Mouse (Mus musculus) midbrain, embryonic 11.5 days (tissue): Measurements from ENCODE around the gene Npas3. TPM values are rescaled to one million over a fixed set of nuclear protein-coding genes. Genes with fewer than 3 reads are reported as not detected.

Source experiments
- ATAC-seq: fragments of 200-750 bp; cut with Nextera tagmentation; 2 replicates; pipeline ENCODE4 v1.8.0; 2017; ENCODE audit warnings: moderate TSS enrichment, moderate library complexity; ENCODE audit not compliant: low FRiP score
- DNase-seq: peaks from one replicate; pipeline ENCODE4 v3.0.0; 2015; ENCODE audit warnings: low spot score; ENCODE audit errors: missing footprints
- H3K27ac ChIP-seq: fragments of 300-500 bp; sonication (generic); 2 replicates; pipeline ENCODE4 v1.5.1; 2014; ENCODE audit warnings: low read depth, low read length
- H3K27me3 ChIP-seq: fragments of 300-500 bp; sonication (generic); 2 replicates; pipeline ENCODE4 v1.6.1; 2014; ENCODE audit warnings: mild to moderate bottlenecking, low read length, moderate library complexity, mixed read lengths; ENCODE audit not compliant: control insufficient read depth, insufficient read depth
- H3K36me3 ChIP-seq: fragments of 300-500 bp; sonication (generic); 2 replicates; pipeline ENCODE4 v1.6.1; 2014; ENCODE audit warnings: mild to moderate bottlenecking, low read length, moderate library complexity, mixed read lengths; ENCODE audit not compliant: control insufficient read depth, insufficient read depth
- H3K4me1 ChIP-seq: fragments of 300-500 bp; sonication (generic); 2 replicates; pipeline ENCODE4 v1.6.1; 2014; ENCODE audit warnings: low read length; ENCODE audit not compliant: control insufficient read depth, insufficient read depth
- H3K4me2 ChIP-seq: fragments of 300-500 bp; sonication (generic); 2 replicates; pipeline ENCODE4 v1.6.1; 2014; ENCODE audit warnings: mild to moderate bottlenecking, moderate library complexity
- H3K4me3 ChIP-seq: fragments of 300-500 bp; sonication (generic); 2 replicates; pipeline ENCODE4 v1.5.1; 2014; ENCODE audit warnings: low read depth, low read length
- H3K9ac ChIP-seq: fragments of 300-500 bp; sonication (generic); 2 replicates; pipeline ENCODE4 v1.6.1; 2014; ENCODE audit warnings: low read length
- H3K9me3 ChIP-seq: fragments of 300-500 bp; sonication (generic); 2 replicates; pipeline ENCODE4 v1.6.1; 2016; ENCODE audit warnings: low read length; ENCODE audit not compliant: control insufficient read depth
- WGBS: fragments of 180-500 bp; shearing (Covaris S2); extraction: QIAGEN DNeasy Blood & Tissue Kit; methylation state at CpG from one replicate; pipeline ENCODE4 v1.1.7; 2014; 5-methylcytosine and 5-hydroxymethylcytosine counted together
- polyA plus RNA-seq: library from polyadenylated mRNA; unstranded; fragments of >200 nt; fragmentation: Nextera tagmentation; extraction: Ambion mirVana; gene quantifications from 2 replicates; pipeline ENCODE4 v1.2.1, GENCODE M21; 2014

Npas3 gene
- polyA plus RNA-seq, 1 experiment from 2014 or later: 17.7 TPM

DNA sequence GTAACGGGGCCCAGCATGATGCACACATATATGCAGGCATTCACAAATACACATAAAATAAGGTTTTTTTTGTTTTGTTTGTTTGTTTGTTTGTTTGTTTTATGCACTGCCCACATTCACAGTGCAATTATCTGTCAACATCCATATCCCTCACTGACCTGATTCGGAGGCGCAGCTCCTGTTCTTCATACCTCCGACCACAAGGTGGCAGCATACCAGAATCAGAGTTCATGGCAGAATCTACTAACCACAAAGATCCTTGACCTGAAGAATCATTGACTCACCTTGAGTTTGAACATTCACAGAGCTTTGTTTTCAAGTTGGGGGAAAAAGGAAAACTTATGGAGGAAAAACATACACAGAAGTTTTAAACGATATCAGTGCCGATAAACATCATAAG lies 743.9 kb downstream of the Npas3 start:
- H3K9ac ChIP-seq: no peak overlapping the region
- no peak overlapping the region for H3K4me2 ChIP-seq
- H3K4me3 ChIP-seq: no peak overlapping the region
- WGBS: 96% methylated on average over 6 of the region's 6 CpGs
- DNase-seq (no peak), ATAC-seq (no peak)
- H3K27ac ChIP-seq: no peak overlapping the region
- no peaks in the 10 kb centered on the region for H3K27me3 ChIP-seq
- no peaks in the 10 kb centered on the region for H3K9me3 ChIP-seq
- no peaks in the 10 kb centered on the region for H3K4me1 ChIP-seq
- no peaks in the 10 kb centered on the region for H3K36me3 ChIP-seq

DNA sequence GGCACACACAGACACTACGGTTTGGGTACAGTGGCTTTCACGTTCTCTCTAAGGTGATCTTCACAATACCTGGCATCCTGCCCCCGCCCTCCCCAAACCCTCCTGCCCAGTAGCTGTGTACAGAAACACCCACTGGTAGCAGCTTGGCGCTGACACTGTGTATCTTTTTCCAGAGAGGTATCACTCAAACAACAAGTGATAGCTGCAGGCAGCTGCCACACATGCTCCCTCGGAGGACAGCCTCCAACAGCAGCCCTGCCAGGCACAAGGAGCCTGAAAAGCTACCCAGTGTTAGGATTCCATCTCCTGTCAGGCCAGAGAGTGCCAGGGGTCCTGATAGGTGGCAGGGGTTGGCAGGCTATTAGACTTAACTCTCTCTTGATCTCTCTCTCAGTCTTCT lies 747.2 kb downstream of the Npas3 start:
- Histone ChIP-seq H3K9ac (no peak overlapping the region), H3K4me3 (no peak overlapping the region), H3K9me3 (no peaks in the 10 kb centered on the region), H3K27me3 (no peaks in the 10 kb centered on the region), H3K4me2 (no peak overlapping the region), H3K4me1 (no peaks in the 10 kb centered on the region), H3K36me3 (no peaks in the 10 kb centered on the region), H3K27ac (no peak overlapping the region)
- DNase-seq (no peak), ATAC-seq (no peak)
- WGBS: 80% methylated on average over 5 of the region's 5 CpGs

DNA sequence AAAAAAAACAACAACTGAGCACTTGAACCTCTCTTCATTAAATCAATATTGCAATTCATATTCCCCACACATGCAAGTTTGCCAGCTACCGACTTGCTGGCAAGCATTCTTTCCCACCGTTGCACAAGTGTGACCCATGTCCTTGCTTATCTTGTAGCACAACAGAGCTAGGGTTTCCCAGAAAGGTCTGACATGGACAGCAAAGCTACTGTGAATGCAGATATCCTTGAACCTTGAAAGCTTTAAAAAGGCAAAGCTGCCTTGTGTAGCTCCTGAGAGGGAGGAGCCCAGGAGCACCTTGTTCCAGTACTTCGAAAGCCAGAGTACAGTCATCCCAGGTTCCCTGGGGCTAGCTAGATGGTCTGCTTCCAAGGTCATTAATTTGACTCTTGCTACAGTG lies 748.7 kb downstream of the Npas3 start:
- H3K36me3 ChIP-seq: no peaks in the 10 kb centered on the region
- ATAC-seq (no peak), DNase-seq (no peak)
- H3K4me3 ChIP-seq: no peak overlapping the region
- WGBS: 92% methylated on average over 3 of the region's 3 CpGs
- no peak overlapping the region for H3K27ac ChIP-seq
- H3K9ac ChIP-seq: no peak overlapping the region
- no peak overlapping the region for H3K4me2 ChIP-seq
- H3K27me3 ChIP-seq: no peaks in the 10 kb centered on the region
- H3K9me3 ChIP-seq: no peaks in the 10 kb centered on the region
- no peaks in the 10 kb centered on the region for H3K4me1 ChIP-seq

DNA sequence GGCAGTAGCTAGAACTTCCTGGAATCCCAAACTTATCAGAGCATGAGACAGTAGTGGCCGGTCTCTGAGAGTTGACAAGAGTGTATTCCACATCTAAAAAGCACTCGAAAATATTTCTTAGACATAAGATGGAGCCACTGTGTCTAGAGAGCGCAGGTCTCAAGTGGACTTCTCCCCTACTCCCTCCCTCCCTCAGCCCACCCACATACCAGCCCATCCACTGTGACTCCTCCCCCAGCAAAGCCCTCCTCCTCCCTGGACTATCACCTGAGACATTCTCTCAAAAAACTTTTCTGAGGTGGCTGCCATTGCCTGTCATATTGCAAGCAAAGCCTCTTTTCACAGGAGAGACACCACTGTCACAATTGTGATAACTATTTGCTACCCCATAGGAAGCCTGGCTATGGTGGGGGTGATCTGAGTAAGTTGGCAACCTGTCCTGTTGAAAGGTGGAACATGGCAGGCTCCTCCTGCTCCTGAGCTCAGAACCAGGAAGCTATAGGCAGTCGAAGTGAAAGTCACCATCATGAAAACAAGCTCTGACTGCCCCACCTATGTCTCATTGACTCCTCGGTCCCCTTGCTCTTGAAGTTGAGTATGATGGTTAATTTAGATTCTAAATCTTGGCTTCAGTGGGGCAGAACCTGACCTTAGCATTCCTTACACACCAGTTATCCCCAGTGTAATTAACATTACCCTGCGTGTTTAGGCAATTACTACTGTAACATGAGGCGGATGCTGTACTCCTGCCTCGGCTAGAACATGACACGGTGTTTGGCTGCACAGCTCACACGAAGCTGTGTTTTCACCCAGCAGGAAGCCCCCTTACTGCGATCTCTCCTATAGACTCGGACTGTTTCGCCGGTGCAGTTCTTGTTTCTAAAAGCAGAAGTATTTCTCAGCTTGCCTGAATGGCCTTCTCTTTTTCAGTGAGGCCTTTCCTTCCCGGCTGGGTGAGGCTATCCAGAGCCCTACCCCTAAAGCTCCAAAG lies 751.5 kb downstream of the Npas3 start:
- WGBS: 71% methylated on average over 15 of the region's 15 CpGs
- H3K9ac ChIP-seq: no peak overlapping the region
- H3K4me1 ChIP-seq: no peaks in the 10 kb centered on the region
- H3K9me3 ChIP-seq: no peaks in the 10 kb centered on the region
- no peak for ATAC-seq
- H3K4me2 ChIP-seq: no peak overlapping the region
- no peaks in the 10 kb centered on the region for H3K27me3 ChIP-seq
- no peak overlapping the region for H3K27ac ChIP-seq
- H3K4me3 ChIP-seq: no peak overlapping the region
- no peaks in the 10 kb centered on the region for H3K36me3 ChIP-seq
- no peak for DNase-seq

DNA sequence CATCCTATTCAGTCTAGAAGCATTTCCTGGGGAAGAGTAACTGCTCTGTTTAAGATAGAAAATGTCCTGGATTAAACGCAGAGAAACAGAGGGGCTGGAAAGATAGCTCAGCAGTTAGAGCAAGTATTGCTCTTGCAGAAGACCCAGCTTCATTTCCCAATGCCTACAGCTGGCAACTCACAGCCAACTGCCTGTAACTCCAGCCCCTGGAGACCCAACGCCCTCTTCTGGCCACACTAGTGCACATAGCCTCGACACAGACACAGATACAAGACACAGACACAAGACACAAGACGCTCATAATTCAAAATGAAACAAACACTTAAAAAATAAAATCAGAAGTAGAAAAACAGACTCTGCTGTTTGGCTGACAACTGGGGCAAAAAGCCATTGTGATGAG lies 754.0 kb downstream of the Npas3 start:
- no peak overlapping the region for H3K9ac ChIP-seq
- no peak for DNase-seq
- WGBS: 71% methylated on average over 4 of the region's 4 CpGs

DNA sequence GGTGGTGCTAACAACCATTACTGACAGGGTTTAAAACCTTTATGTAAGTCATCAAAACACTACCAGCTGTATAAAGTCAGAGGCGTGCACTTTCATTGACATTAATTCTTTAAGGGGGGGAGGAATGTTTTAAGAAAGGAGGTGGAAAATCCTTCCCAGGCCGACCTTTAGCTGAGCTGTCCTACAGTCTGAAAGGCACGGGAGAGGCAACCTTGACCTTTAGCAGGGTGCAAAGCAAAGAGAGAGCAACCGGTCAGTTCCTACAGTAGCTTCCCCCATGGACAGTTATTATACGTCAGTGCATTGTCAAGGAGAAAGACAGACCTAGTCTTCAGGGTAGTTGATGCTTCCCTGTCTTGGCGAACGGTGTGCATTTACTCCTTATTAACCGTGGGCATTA lies 756.1 kb downstream of the Npas3 start:
- no peaks in the 10 kb centered on the region for H3K9me3 ChIP-seq
- 49% methylated on average over 8 of the region's 8 CpGs for WGBS
- H3K36me3 ChIP-seq: no peaks in the 10 kb centered on the region
- H3K4me3 ChIP-seq: no peak overlapping the region
- no peak overlapping the region for H3K4me2 ChIP-seq
- ATAC-seq (no peak), DNase-seq (no peak)
- H3K9ac ChIP-seq: no peak overlapping the region
- no peak overlapping the region for H3K27ac ChIP-seq
- no peaks in the 10 kb centered on the region for H3K27me3 ChIP-seq
- no peaks in the 10 kb centered on the region for H3K4me1 ChIP-seq

More for the DNA sequence above, 754.0 kb downstream of the Npas3 start:
- Histone ChIP-seq H3K4me1 (no peaks in the 10 kb centered on the region), H3K9me3 (no peaks in the 10 kb centered on the region), H3K27me3 (no peaks in the 10 kb centered on the region), H3K36me3 (no peaks in the 10 kb centered on the region), H3K27ac (no peak overlapping the region), H3K4me2 (no peak overlapping the region), H3K4me3 (no peak overlapping the region)
- ATAC-seq: no peak

DNA sequence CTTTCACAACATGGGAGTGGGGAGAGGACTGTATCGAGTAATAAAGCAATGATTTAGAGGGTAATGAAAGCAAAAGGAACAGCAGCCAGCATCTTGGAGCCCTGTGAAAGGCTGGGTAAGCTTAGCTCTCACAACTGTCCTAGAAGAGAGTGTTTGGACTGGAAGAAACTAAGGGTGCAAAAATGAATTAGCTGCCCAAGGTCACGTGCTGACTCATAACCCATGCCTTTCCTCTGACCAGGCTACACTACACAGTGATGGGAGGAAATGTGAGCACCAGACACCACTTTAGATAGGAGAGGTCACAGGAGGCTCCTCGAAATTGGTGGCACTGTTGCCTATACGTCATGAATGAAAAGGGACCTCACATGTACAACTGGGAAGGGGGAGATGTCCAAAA lies 757.1 kb downstream of the Npas3 start:
- ATAC-seq (no peak), DNase-seq (no peak)
- Histone ChIP-seq H3K9ac (no peak overlapping the region), H3K4me3 (no peak overlapping the region), H3K27me3 (no peaks in the 10 kb centered on the region), H3K36me3 (no peaks in the 10 kb centered on the region), H3K4me2 (no peak overlapping the region), H3K4me1 (no peaks in the 10 kb centered on the region), H3K27ac (no peak overlapping the region), H3K9me3 (no peaks in the 10 kb centered on the region)
- 85% methylated on average over 4 of the region's 4 CpGs for whole genome bisulfite sequencing

DNA sequence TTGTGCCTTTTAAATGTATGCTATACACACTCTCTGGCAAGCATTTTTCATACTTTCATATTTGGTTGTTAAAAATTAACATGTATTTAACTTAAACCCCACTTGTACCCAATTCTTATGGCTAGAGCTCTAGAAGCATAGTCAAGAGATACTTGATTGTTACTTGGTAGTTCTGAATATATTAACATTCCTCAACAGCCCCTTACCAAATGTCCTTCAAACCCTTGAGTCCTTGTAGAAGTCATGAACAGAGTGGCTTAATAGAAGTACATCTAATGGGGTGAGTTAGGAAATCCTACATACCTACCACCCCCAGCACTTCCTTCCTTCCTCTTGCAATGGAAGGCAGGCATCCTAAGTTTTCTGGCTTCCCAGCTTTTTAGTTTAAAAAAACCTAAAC lies 766.8 kb downstream of the Npas3 start:
- no peaks in the 10 kb centered on the region for H3K4me1 ChIP-seq
- H3K9me3 ChIP-seq: no peaks in the 10 kb centered on the region
- H3K36me3 ChIP-seq: no peaks in the 10 kb centered on the region
- H3K27me3 ChIP-seq: no peaks in the 10 kb centered on the region
- ATAC-seq: no peak
- H3K4me3 ChIP-seq: no peak overlapping the region
- no peak overlapping the region for H3K4me2 ChIP-seq
- DNase-seq: no peak
- no peak overlapping the region for H3K27ac ChIP-seq
- no peak overlapping the region for H3K9ac ChIP-seq

DNA sequence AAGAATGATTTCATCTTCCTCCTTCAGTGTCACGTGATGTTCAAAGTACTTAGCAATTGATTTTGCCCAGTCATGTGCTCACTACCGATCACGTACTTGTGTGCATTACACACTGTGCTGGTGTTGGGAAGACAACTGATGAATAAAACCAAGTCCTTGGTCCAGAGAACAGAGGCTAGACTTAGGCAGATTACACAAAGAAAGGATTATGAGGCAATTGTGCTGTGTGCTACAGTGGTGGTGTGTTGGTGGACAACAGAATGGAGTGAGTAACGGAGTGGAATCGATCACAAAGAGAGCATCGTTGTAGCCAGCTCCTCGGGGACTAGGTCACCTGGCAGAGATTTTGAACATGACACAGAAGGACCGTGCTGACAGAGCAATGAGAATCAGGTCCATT lies 769.5 kb downstream of the Npas3 start:
- ATAC-seq (0 out of 2 replicates have a peak, but pooled peaks have one; percentile 52), DNase-seq (no peak)
- Histone ChIP-seq H3K4me1 (no peaks in the 10 kb centered on the region), H3K9me3 (no peaks in the 10 kb centered on the region), H3K27me3 (no peaks in the 10 kb centered on the region), H3K4me3 (no peak overlapping the region), H3K4me2 (no peak overlapping the region), H3K36me3 (no peaks in the 10 kb centered on the region), H3K9ac (no peak overlapping the region), H3K27ac (no peak overlapping the region)
- 42% methylated on average over 8 of the region's 8 CpGs for WGBS
